Mouse (Mus musculus): ENCODE measurements at regions not wholly inside any gene's neighbourhood (a gene's known extent, or its start where the extent isn't known, plus 50 kb on each side); places are given as distances from the start of the nearest gene placed in this dataset.

- no peak for DNase-seq (ENCODE audit: extremely low read depth, insufficient read length, low spot score)
Measured at GRCm38 (mm10) chr8:103343891-103344290, 558.4 kb upstream of the Cdh11 start.

GRCm38 (mm10) chr8:103344871-103345270, 559.4 kb upstream of the Cdh11 start:
- DNase-seq (ENCODE audit: extremely low read depth, insufficient read length, low spot score), result no peak

- DNase-seq (ENCODE audit: extremely low read depth, insufficient read length, low spot score), result no peak
Measured at GRCm38 (mm10) chr8:103347158-103347871, 561.9 kb upstream of the Cdh11 start.

- DNase-seq (ENCODE audit: extremely low read depth, insufficient read length, low spot score), result no peak
Measured at GRCm38 (mm10) chr8:103361713-103362112, 576.3 kb upstream of the Cdh11 start.

- DNase-seq (ENCODE audit: extremely low read depth, insufficient read length, low spot score), result no peak
Measured at GRCm38 (mm10) chr8:103370394-103370793, 585.0 kb upstream of the Cdh11 start.

- DNase-seq (ENCODE audit: extremely low read depth, insufficient read length, low spot score), result no peak
Measured at GRCm38 (mm10) chr8:103373007-103373406, 587.6 kb upstream of the Cdh11 start.

GRCm38 (mm10) chr8:103374151-103374550, 588.7 kb upstream of the Cdh11 start:
- no peak for DNase-seq (ENCODE audit: extremely low read depth, insufficient read length, low spot score)

GRCm38 (mm10) chr8:103378545-103378944, 593.1 kb upstream of the Cdh11 start:
- DNase-seq (ENCODE audit: extremely low read depth, insufficient read length, low spot score), result no peak

GRCm38 (mm10) chr8:103381575-103381974, 596.1 kb upstream of the Cdh11 start:
- DNase-seq (ENCODE audit: extremely low read depth, insufficient read length, low spot score), result no peak

- no peak for DNase-seq (ENCODE audit: extremely low read depth, insufficient read length, low spot score)
Measured at GRCm38 (mm10) chr8:103391359-103391758, 605.9 kb upstream of the Cdh11 start.

GRCm38 (mm10) chr8:103395316-103395715, 609.9 kb upstream of the Cdh11 start:
- DNase-seq (ENCODE audit: extremely low read depth, insufficient read length, low spot score), result no peak

GRCm38 (mm10) chr8:103398179-103398578, 612.7 kb upstream of the Cdh11 start:
- no peak for DNase-seq (ENCODE audit: extremely low read depth, insufficient read length, low spot score)

GRCm38 (mm10) chr8:103399466-103399865, 614.0 kb upstream of the Cdh11 start:
- no peak for DNase-seq (ENCODE audit: extremely low read depth, insufficient read length, low spot score)

GRCm38 (mm10) chr8:103400143-103400542, 614.7 kb upstream of the Cdh11 start:
- DNase-seq (ENCODE audit: extremely low read depth, insufficient read length, low spot score), result no peak

GRCm38 (mm10) chr8:103402731-103403130, 617.3 kb upstream of the Cdh11 start:
- no peak for DNase-seq (ENCODE audit: extremely low read depth, insufficient read length, low spot score)

- no peak for DNase-seq (ENCODE audit: extremely low read depth, insufficient read length, low spot score)
Measured at GRCm38 (mm10) chr8:103403826-103404225, 618.4 kb upstream of the Cdh11 start.

GRCm38 (mm10) chr8:103405787-103406186, 620.3 kb upstream of the Cdh11 start:
- DNase-seq (ENCODE audit: extremely low read depth, insufficient read length, low spot score), result no peak

GRCm38 (mm10) chr8:103406921-103407320, 621.5 kb upstream of the Cdh11 start:
- DNase-seq (ENCODE audit: extremely low read depth, insufficient read length, low spot score), result no peak

GRCm38 (mm10) chr8:103407631-103408030, 622.2 kb upstream of the Cdh11 start:
- no peak for DNase-seq (ENCODE audit: extremely low read depth, insufficient read length, low spot score)

- DNase-seq (ENCODE audit: extremely low read depth, insufficient read length, low spot score), result no peak
Measured at GRCm38 (mm10) chr8:103408411-103408810, 623.0 kb upstream of the Cdh11 start.

GRCm38 (mm10) chr8:103409121-103409551, 623.7 kb upstream of the Cdh11 start:
- DNase-seq (ENCODE audit: extremely low read depth, insufficient read length, low spot score), result no peak

- no peak for DNase-seq (ENCODE audit: extremely low read depth, insufficient read length, low spot score)
Measured at GRCm38 (mm10) chr8:103412731-103413130, 627.3 kb upstream of the Cdh11 start.

Data from 3134 (cell line).